Mouse (Mus musculus): ENCODE measurements at regions not wholly inside any gene's neighbourhood (a gene's known extent, or its start where the extent isn't known, plus 50 kb on each side); places are given as distances from the start of the nearest gene placed in this dataset.

GRCm38 (mm10) chr17:83035574-83035918 is 179.5 kb upstream of the Pkdcc start:
- Histone ChIP-seq H3K27ac (ENCODE audit: insufficient read depth, low read depth, low read length) (no peak overlapping the region), H3K4me1 (ENCODE audit: control insufficient read depth, insufficient read depth, low read length) (no peaks in the 10 kb centered on the region), H3K4me3 (ENCODE audit: insufficient read depth, low read depth, low read length) (no peak overlapping the region), H3K27me3 (replicated peaks; ENCODE audit: control insufficient read depth, insufficient read depth, low read length) (no peaks in the 10 kb centered on the region; the same call in 1 of the 2 replicates), H3K36me3 (ENCODE audit: control insufficient read depth, insufficient read depth, low read length) (no peaks in the 10 kb centered on the region)
- TF ChIP-seq POLR2A (IDR thresholded peaks at IDR 0.05; ENCODE audit: low read depth, low read length) (no peak), CTCF (conservative IDR thresholded peaks at IDR 0.05; ENCODE audit: insufficient read depth, insufficient read length, low read depth, low read length) (no peak)
- DNase-seq, result no peak
- 62% methylated on average over 5 of the region's 5 CpGs for WGBS

GRCm38 (mm10) chr17:83039563-83039962 is 175.5 kb upstream of the Pkdcc start:
- no peak overlapping the region for H3K27ac ChIP-seq (ENCODE audit: insufficient read depth, low read depth, low read length)
- no peak for DNase-seq
- TF ChIP-seq POLR2A (IDR thresholded peaks at IDR 0.05; ENCODE audit: low read depth, low read length), result no peak
- TF ChIP-seq CTCF (conservative IDR thresholded peaks at IDR 0.05; ENCODE audit: insufficient read depth, insufficient read length, low read depth, low read length), result no peak
- WGBS, result 88% methylated on average over 3 of the region's 3 CpGs
- H3K27me3 ChIP-seq (replicated peaks; ENCODE audit: control insufficient read depth, insufficient read depth, low read length), result no peaks in the 10 kb centered on the region; the same call in 1 of the 2 replicates
- no peak overlapping the region for H3K4me3 ChIP-seq (ENCODE audit: insufficient read depth, low read depth, low read length)
- H3K36me3 ChIP-seq (ENCODE audit: control insufficient read depth, insufficient read depth, low read length), result no peaks in the 10 kb centered on the region
- H3K4me1 ChIP-seq (ENCODE audit: control insufficient read depth, insufficient read depth, low read length), result no peaks in the 10 kb centered on the region

GRCm38 (mm10) chr17:83044515-83044914 is 170.6 kb upstream of the Pkdcc start:
- no peak for TF ChIP-seq CTCF (conservative IDR thresholded peaks at IDR 0.05; ENCODE audit: insufficient read depth, insufficient read length, low read depth, low read length)
- no peak for TF ChIP-seq POLR2A (IDR thresholded peaks at IDR 0.05; ENCODE audit: low read depth, low read length)
- DNase-seq, result no peak
- no peaks in the 10 kb centered on the region for H3K4me1 ChIP-seq (ENCODE audit: control insufficient read depth, insufficient read depth, low read length)
- H3K4me3 ChIP-seq (ENCODE audit: insufficient read depth, low read depth, low read length), result no peak overlapping the region
- H3K27ac ChIP-seq (ENCODE audit: insufficient read depth, low read depth, low read length), result no peak overlapping the region
- no peaks in the 10 kb centered on the region for H3K27me3 ChIP-seq (replicated peaks; ENCODE audit: control insufficient read depth, insufficient read depth, low read length)
- WGBS, result 81% methylated on average over 6 of the region's 6 CpGs
- no peaks in the 10 kb centered on the region for H3K36me3 ChIP-seq (ENCODE audit: control insufficient read depth, insufficient read depth, low read length)

GRCm38 (mm10) chr17:83049972-83050535 is 165.0 kb upstream of the Pkdcc start:
- Histone ChIP-seq H3K27ac (ENCODE audit: insufficient read depth, low read depth, low read length) (no peak overlapping the region), H3K36me3 (ENCODE audit: control insufficient read depth, insufficient read depth, low read length) (no peaks in the 10 kb centered on the region), H3K27me3 (replicated peaks; ENCODE audit: control insufficient read depth, insufficient read depth, low read length) (no peaks in the 10 kb centered on the region), H3K4me1 (ENCODE audit: control insufficient read depth, insufficient read depth, low read length) (no peaks in the 10 kb centered on the region), H3K4me3 (ENCODE audit: insufficient read depth, low read depth, low read length) (no peak overlapping the region)
- WGBS, result 81% methylated on average over 13 of the region's 13 CpGs
- no peak for TF ChIP-seq POLR2A (IDR thresholded peaks at IDR 0.05; ENCODE audit: low read depth, low read length)
- no peak for TF ChIP-seq CTCF (conservative IDR thresholded peaks at IDR 0.05; ENCODE audit: insufficient read depth, insufficient read length, low read depth, low read length)
- no peak for DNase-seq

GRCm38 (mm10) chr17:83050591-83051197 is 164.4 kb upstream of the Pkdcc start:
- Histone ChIP-seq H3K27me3 (replicated peaks; ENCODE audit: control insufficient read depth, insufficient read depth, low read length) (no peaks in the 10 kb centered on the region), H3K27ac (ENCODE audit: insufficient read depth, low read depth, low read length) (no peak overlapping the region), H3K36me3 (ENCODE audit: control insufficient read depth, insufficient read depth, low read length) (no peaks in the 10 kb centered on the region), H3K4me3 (ENCODE audit: insufficient read depth, low read depth, low read length) (no peak overlapping the region), H3K4me1 (ENCODE audit: control insufficient read depth, insufficient read depth, low read length) (no peaks in the 10 kb centered on the region)
- no peak for DNase-seq
- 68% methylated on average over 11 of the region's 11 CpGs for WGBS
- TF ChIP-seq POLR2A (IDR thresholded peaks at IDR 0.05; ENCODE audit: low read depth, low read length), result no peak
- no peak for TF ChIP-seq CTCF (conservative IDR thresholded peaks at IDR 0.05; ENCODE audit: insufficient read depth, insufficient read length, low read depth, low read length)

GRCm38 (mm10) chr17:83052613-83053140 is 162.4 kb upstream of the Pkdcc start:
- no peak for DNase-seq
- TF ChIP-seq POLR2A (IDR thresholded peaks at IDR 0.05; ENCODE audit: low read depth, low read length) (no peak), CTCF (conservative IDR thresholded peaks at IDR 0.05; ENCODE audit: insufficient read depth, insufficient read length, low read depth, low read length) (no peak)
- no peaks in the 10 kb centered on the region for H3K36me3 ChIP-seq (ENCODE audit: control insufficient read depth, insufficient read depth, low read length)
- H3K27me3 ChIP-seq (replicated peaks; ENCODE audit: control insufficient read depth, insufficient read depth, low read length), result no peaks in the 10 kb centered on the region
- WGBS, result 90% methylated on average over 6 of the region's 6 CpGs
- no peak overlapping the region for H3K4me3 ChIP-seq (ENCODE audit: insufficient read depth, low read depth, low read length)
- H3K4me1 ChIP-seq (ENCODE audit: control insufficient read depth, insufficient read depth, low read length), result no peaks in the 10 kb centered on the region
- H3K27ac ChIP-seq (ENCODE audit: insufficient read depth, low read depth, low read length), result no peak overlapping the region

- no peaks in the 10 kb centered on the region for H3K36me3 ChIP-seq (ENCODE audit: control insufficient read depth, insufficient read depth, low read length)
- no peak overlapping the region for H3K4me3 ChIP-seq (ENCODE audit: insufficient read depth, low read depth, low read length)
- no peak for DNase-seq
- WGBS, result 27% methylated on average over 3 of the region's 3 CpGs
- no peaks in the 10 kb centered on the region for H3K27me3 ChIP-seq (replicated peaks; ENCODE audit: control insufficient read depth, insufficient read depth, low read length)
- no peak overlapping the region for H3K27ac ChIP-seq (ENCODE audit: insufficient read depth, low read depth, low read length)
- no peak for TF ChIP-seq CTCF (conservative IDR thresholded peaks at IDR 0.05; ENCODE audit: insufficient read depth, insufficient read length, low read depth, low read length)
- TF ChIP-seq POLR2A (IDR thresholded peaks at IDR 0.05; ENCODE audit: low read depth, low read length), result no peak
- no peaks in the 10 kb centered on the region for H3K4me1 ChIP-seq (ENCODE audit: control insufficient read depth, insufficient read depth, low read length)
Observed at GRCm38 (mm10) chr17:83057832-83058231, 157.3 kb upstream of the Pkdcc start.

Data from kidney, adult 2 months (tissue).